Mouse (Mus musculus): ENCODE measurements around the gene Rapgef5.

Rapgef5 gene

DNA sequence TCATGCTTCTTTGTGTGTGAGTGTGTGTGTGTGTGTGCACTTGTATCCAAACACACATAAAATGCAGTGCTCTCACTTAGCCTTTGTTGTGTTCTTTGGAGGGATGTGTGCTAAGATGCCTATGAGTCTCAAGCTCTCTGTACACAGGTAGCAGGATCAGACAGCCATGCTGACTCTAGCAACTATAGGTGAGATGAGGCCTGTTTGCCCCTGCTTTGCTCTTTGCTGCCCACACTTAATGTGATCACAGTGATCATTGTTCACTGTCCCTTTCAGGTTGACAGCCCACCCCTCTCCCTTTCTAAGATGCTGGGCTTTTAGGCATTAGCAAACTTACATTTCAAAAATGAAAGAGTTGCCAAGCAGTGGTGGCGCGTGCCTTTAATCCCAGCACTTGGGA, 158.2 kb downstream of the Rapgef5 start:
- no peak for DNase-seq (ENCODE audit: low spot score)

DNA sequence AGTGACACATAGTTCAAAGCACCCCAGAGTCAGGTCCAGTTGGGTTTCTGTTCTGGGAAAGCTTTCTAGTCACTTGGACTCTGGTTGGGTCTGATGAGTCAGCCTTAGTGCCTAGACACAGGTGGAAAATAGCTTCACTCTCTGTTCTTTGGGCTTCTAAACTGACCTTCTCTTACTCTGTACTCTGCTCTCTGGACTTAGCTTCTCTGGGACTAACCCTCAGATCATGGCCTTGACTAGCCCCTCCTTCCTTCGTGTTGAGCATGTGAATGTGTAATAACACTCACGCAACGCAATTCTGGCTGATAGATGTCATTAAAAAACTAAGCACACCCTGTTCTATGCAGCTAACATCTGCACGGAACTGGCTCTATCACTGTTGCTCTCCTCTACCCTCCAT, 160.0 kb downstream of the Rapgef5 start:
- no peak for DNase-seq (ENCODE audit: low spot score)

DNA sequence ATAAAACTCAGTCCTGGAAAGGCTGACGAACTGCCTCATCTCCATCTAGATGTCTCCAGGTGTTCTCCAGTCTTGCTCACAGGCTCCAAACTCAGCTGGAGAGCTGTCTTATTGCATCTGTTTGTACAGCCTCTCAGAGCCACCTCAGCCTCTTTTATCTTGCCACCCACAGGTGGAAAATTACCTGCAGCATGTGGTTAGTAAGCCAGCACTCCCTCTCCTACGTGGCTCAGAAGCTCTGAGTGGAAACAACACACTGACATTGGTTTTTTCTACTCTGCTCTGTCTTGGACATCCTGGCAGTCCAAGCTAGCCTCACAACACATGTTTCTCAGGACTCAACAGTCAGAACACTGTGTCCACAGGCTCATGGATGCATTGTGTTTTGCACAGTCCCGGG, 162.6 kb downstream of the Rapgef5 start:
- no peak for DNase-seq (ENCODE audit: low spot score)

DNA sequence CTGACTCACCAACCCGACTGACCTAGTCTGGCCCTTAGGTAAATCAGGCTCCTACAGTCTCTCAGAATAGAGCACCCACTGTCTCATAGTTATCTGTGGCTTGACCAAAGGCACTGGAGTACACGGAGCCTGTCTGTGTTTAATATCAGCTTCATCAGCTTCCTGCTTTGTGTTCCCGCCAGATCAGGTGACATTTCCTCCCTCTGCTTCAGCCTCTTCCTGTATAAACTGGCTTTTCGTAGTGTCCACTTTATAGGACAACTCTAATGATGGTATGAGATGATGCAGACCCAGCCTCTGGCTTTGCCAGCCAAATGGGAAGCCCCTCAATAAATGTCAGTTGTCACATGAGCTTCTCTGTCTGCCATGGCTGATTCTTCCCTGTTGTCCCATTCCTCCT, 163.5 kb downstream of the Rapgef5 start:
- no peak for DNase-seq (ENCODE audit: low spot score)

DNA sequence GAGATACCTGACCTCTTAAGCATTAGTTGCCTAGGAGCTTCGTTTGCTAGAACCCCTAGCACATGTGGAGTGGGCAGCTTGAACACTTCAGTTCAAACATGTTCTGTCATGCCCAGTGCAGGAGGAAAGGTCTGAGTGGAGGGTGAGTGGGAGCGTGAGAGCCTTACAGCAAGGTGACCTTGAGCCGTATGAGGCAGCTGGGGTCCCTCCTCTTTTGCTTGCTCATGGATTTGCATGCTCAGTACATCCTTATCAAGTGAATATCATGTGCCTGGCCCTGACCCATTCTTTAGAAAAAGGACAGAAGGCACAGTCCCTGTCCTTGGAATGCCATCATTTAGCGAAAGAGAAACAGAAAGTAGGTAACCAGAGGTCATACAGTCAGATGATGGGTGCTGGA, 165.0 kb downstream of the Rapgef5 start:
- no peak for DNase-seq (ENCODE audit: low spot score)

DNA sequence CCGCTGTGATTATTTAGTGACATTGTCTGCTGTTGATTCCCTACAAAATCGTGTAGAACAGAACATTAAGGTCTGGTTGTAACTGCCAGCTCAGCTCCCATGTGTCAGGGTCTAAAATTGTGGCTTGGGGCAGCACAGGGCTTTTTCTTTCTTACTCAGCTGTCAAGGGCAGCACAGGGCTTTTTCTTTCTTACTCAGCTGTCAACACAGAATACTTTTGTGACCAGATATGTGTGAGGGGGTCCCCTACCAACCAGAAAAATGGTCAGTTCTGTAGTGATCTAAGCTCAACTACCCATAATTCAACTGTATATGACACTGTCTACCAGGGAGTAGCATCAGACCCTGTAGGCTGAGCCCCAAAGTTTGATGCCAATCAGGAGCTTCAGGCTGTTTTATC, 167.1 kb downstream of the Rapgef5 start:
- DNase-seq (ENCODE audit: low spot score) = no peak

DNA sequence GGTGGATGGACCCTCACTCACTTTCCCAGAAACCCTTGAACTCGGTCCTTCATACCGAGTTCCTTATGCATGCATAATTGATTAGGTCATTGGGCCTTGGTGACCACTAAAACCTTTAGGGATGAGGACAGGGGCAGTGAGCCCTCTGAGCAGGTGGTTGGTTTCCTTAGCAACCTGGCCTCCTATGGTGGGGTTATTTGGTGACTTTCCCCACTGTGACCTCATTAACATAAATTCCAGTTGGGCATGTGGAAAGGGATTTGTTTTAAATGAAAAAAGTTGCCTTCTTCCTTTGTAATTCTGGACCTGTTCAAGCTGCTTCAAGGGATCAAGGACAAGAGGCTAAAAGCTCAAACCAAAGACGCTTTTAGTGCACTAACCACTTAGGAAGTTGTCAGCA, 167.7 kb downstream of the Rapgef5 start:
- no peak for DNase-seq (ENCODE audit: low spot score)

DNA sequence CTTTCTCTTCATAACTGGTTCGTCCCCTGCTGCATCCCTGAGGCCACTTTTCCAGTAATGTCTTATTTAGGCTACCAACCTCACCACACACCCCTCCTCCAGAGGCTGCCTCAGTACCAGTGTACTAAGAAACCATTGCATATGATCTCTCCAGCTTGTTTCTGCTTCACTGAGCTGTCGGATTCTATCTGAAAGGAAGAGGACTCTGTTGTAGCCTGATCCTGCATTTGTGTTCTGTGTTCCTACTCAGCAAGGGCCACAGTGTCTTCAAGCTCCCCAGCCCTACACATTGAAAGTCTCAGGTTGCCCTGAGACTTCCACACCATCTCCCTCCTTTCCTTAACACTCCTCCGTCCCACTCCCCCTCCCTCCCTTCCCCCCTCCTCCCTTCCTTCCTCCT, 168.5 kb downstream of the Rapgef5 start:
- no peak for DNase-seq (ENCODE audit: low spot score)

DNA sequence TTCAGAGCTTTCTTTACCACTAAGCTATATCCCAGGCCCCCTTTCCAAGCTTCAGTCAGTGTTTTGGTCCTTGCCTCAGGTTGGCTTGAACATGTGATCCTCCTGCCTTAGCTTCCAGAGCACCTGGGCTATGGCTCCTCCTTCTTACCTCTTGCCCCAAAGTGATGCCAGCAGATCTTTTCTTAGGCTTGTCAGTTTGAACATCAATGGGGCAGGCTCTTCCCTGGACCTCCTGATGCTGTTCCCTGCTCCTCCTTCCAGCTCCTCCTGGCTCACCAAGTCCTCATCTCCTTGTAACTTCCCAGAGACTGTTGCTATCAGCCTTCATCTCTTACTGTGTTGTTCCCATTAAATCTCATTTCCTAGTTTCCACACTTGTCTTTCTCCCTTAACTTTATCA, 169.1 kb downstream of the Rapgef5 start:
- DNase-seq (ENCODE audit: low spot score) = no peak

DNA sequence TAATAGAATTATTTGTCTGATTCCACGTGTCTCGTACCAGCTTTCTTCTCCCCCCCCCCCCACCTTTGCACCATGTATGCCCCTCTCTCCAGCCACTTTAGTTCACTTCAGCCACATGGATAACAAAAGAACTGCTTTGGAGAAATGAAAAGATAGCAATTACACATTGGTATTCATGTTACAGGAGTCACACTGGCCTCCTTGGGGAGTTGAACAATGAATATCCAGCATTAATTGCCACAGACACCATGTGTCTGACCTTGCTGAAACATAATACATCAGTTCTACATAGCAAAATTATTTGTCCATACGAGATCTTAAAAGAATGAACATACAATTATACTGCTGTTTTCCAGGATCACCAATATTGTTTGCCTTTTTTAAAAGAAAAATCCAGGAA, 170.5 kb downstream of the Rapgef5 start:
- DNase-seq (ENCODE audit: low spot score) = no peak

DNA sequence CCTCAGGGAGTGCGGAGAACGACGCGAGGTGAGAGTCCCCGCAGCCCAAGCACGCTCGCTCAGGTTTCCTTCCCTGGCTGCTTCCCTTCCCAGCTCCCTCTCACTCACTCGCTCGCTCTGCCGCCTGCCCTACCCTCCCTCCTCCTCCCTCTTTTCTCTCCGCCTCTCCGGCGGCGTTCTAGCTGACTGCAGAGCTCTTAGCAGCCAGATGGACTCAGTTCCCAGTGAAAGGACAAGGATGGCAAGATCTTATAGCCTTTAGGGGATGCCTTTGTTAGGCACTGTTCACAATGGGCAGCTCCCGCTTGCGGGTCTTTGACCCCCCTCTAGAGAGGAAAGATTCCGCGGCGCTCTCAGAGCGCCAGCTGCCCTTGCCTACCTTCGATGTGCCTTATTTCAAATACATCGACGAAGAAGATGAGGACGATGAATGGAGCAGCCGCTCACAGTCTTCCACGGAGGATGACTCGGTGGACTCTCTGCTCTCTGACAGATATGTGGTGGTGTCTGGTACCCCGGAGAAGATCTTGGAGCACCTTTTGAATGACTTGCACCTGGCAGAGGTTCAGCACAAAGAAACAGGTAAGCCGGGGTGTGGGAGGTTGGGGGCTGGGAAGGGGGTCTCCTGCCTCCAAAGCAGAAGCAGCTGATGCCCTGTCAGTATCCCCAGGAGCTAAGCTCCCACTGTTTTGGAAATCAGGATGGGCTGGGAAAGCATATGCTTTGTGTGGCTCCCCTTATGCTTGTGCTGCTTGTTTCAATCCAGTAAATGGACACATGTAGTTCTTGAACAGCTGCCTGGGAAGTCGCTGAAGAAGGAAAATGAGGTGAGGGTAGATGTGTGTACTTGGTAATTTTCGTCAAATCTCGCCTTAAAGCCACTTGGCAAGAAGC, 172.6 kb downstream of the Rapgef5 start:
- no peak for DNase-seq (ENCODE audit: low spot score)

DNA sequence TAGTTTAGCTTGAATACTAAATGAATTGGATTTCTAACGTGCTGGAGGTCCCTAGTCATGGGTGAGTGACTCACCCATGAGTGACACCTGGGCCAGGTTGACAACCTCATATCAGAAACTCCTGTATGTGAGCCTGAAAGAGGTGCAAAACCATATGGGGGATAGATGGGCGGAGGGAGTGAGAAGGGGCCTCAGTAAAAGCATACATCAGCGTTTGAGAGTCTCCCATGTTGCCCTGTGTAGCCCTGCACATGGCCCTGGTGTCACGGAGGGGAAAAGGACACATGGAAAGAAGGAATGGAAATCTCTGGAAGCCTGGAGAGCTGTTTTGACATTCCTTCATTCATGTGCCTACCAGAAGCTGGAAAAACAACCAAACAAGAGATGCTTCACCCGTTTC, 175.1 kb downstream of the Rapgef5 start:
- no peak for DNase-seq (ENCODE audit: low spot score)

DNA sequence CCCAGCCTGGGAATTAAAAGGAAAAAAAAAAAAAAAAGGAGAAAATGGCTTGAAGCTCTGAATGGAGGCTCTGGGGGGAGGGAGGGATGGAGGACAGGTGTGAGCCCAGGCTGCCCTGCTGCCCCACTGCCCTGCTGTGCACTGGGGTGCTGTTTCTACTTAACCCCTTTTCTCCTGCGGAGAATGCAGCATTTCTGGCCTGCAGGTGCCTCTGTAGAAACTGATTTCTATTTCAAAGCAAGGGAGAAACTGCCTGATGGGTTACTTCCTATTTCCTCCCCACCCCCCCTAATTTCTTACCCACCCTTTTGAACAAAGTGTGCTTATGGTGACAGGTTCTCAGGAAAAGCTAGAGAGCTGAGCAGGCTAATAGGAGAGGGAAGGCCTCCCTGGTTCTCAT, 176.5 kb downstream of the Rapgef5 start:
- DNase-seq (ENCODE audit: low spot score) = no peak

DNA sequence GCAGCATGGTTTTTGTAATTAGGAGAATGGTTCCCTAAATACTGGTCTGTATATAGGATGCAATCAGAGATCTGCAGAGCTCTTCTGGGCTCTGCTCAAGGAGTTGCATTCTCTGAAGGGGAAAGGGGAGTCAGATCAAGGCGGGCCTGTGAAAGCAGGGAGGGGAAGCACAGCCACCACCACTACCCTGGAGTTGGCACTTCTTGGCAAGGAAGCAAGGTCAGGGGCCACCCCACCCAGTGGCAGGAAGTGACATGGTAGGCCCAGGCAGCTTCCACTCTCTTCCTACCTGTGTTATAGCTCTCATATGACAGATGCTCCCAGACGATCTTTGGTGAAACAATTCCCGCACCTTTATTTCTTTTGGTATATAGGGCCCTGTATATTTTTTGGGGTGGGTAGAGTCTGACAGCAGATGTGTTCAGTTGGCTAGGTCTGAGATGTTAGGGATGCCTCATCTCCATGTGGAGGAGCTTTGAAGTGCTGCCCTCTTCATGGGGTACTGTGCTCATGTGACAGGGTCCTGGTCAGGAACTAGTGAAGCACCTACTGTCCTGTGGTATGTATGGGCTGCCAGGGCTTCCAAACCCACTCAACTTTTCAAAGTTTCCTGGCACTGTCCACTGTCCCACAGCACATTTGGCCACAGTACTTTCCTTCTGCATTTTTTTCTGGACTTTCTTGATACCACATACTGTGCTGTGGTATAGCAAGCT, 183.8 kb downstream of the Rapgef5 start:
- DNase-seq (ENCODE audit: low spot score) = no peak

DNA sequence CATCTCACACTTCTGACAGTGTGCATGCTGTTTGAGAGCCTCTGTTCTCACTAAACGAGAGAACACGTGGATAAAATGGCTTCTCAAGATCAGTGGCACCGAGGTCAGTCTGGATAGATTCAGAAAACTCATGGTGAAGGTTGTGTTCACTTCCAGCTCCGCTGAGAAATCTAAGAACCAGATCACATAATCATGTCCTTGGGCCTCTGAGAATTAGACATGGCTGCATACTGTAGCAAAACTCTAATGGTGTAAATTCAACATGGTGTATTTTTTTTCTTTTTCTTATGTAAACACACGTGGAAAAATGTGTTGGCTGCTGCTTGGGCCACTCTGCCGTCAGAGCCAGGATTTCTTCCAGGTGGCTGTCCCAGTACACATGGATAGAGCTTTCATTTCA, 184.6 kb downstream of the Rapgef5 start:
- DNase-seq (ENCODE audit: low spot score) = no peak

DNA sequence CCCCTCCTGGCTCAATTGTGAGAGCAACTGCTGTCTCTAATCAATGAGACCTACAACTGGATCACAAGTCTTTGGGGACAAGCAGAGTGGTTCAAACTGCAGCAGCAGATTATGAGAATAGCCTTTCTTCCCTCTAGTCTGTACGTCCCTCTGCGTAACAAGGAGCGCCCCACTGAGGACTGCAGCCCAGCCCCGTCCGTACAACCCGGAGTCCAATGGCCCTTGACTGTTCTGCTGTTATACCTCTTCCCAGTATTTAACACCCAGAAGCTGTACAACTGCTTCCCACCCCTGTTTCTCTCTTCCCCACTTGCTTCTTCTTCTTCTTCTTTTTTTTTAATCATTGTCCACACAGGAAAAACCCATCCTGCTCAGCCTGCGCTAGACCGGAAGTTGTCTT, 186.0 kb downstream of the Rapgef5 start:
- DNase-seq (ENCODE audit: low spot score) = no peak

DNA sequence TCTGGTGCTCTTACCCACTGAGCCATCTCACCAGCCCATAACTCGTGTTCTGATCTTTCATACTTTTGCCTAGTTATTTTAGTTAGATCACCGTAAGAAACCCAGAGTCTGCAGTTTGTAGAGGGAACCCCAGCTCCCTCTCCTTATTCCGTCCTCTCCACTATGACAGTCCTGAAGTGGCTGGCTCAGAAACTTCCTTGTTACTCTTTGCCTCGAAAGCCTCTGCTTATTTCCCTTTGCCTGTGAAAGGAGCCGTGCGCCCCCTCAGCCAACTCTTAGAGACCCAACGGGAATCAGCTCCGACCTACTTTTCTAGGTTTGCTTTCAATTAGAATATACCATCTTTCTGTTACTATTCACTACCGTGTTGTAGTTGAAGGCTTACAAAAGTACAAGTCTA, 186.6 kb downstream of the Rapgef5 start:
- no peak for DNase-seq (ENCODE audit: low spot score)

DNA sequence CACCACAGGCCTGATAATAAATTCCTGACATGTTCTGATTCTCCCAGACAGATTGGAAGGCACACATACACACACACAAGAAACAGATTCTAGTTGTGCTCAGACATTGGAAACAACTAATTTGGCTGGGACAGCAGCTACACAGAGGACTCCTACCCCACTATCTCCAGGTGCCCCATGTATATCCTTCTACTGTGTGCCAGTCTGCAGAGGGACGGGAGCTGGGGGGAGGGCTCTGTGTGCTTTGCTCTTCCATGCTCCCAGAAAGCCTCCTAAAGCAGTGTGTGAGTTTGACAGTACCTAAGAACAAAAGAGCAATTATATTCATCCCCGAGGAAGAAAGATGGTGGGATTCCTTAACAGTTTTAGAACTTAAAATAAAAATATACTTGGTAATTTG, 187.1 kb downstream of the Rapgef5 start:
- DNase-seq (ENCODE audit: low spot score) = no peak

DNA sequence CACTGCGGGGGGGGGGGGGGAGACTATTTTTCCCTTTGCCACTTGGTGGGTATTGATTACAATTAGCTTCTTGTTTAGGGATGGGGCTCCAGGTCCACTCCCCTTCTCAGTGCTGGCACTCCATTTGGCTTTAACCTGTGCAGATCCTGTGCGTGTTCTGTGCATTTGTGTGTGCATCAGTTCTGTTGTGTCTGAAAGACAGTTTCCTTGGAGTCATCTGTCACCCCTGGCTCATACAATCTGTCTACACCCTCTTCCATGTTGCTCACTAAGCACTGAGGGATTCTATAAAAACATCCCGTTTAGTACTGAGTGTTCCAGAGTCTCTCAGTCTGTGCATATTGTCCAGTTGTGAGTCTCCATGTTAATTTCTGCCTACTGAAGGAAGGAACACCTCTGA, 189.0 kb downstream of the Rapgef5 start:
- DNase-seq (ENCODE audit: low spot score) = no peak

DNA sequence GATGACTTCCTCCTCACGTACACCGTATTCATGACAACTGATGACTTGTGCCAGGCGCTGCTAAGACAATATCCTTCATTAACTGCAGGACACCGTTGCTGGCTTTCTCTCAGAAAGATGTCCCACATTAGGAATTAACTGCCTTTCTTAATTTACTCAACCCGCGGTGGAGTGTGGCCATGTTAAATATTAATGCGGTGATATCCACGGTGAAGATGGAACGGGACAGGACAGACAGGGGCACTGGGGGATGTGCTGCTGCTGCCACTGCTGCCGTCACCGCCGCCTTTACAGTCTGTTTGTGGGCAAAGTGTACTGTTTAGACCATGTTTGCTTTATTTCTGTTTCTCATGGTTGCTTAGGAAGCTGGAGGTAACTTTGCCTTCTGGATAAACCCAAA, 193.0 kb downstream of the Rapgef5 start:
- no peak for DNase-seq (ENCODE audit: low spot score)

DNA sequence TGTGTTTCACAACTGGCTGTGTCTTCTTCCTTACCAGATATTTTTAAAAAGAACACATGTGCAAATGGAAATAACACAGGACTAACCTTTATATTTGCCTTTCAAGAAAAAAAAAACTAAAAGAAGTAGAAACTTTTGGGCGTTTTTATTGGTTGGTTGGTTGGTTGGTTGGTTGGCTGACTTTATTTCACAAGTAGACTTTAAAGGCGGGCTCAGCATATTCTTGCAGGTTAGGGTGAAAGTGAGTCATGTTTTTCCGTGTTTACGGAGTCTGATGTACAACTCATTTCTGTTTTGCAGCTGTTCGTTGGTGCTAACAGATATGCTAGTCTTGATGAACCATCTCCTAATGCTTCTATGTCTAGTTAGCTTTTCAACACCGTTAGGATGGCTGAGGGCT, 196.2 kb downstream of the Rapgef5 start:
- DNase-seq (ENCODE audit: low spot score) = no peak

DNA sequence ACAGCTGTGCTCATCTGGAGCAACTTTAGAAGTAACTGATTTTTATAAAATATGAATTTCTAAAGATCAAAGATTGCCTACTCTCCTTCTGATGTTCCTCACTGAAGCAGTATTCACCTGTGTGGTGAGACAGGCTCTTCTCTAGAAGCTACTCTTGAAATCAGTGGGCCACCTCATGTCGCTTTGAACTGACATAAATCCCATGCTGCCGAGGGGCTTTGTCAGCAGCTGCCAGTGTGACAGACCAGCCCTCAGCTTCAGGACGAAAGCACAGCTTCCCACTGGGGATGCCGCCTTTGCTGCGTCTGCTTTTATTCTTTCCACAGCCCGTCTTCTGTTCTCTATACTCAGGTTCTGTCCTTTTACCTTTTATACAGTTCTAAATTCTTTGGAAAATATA, 197.3 kb downstream of the Rapgef5 start:
- DNase-seq (ENCODE audit: low spot score) = no peak
